Mouse (Mus musculus) embryo, embryonic 10 days (tissue): ENCODE results near the gene Crabp2.

Experiments
- DNase-seq: peaks from one replicate; pipeline ENCODE4 v3.0.0-alpha.2; 2015; ENCODE audit warnings: low spot score

Crabp2 gene

DNA sequence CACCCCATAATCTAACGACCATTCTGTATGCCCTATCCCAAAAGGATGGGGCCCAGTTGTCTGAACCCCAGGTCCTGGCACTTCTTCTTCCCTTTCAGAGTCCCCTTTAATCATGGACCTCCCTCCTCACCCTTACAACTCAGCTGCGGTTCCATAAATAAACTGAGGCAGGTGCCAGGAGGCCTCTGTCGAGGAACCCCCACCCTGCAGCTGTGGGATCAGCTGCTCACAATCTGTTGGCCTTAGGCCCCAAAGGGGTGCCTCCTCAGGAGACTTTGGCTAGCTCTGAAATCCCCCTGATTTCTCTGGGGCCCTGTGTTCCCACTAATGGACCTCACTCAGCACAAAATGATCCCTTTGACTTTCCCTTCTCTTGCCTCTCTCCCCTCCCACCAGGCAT is 35.6 kb downstream of the Crabp2 start:
- DNase-seq, result no peak

DNA sequence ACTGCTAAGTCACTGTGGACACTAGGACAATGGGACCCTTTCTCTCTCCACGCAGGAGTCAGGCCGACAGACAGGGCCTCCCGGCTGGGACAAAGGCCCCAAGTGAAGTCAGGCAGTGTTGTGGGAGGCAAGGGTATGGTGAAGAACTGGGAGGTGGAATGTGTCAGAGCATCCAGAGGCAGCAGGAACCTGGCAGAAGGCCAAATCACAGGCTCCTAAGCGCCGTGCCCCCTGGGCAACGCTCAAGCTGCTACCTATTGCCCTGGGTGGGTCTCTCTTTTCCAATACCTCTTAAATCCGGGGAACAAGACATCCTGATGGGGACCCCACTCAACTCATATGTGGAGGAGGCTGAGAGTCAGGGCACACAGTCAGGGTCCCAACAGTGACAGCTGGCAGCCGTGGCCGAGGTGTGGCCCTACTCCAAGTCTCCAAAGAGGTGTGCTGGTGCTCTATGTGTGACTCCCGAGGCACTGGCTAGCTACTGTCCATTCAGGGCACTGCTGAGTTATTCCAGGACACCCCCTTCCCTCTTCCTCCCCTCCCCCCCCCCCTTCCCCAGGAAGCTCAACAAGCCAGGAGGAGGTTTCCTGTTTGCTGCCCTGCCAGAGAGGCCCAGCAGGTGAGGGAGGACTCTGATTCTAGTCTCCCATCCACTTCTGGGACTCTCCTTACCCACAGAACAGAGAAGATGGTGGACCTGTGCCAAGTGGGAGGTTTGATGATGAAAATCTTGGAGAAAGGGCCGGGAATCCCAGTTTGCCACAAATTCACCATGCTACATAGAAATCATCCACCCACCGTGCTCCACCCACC is 37.2 kb downstream of the Crabp2 start:
- peak; percentile 23 for DNase-seq

DNA sequence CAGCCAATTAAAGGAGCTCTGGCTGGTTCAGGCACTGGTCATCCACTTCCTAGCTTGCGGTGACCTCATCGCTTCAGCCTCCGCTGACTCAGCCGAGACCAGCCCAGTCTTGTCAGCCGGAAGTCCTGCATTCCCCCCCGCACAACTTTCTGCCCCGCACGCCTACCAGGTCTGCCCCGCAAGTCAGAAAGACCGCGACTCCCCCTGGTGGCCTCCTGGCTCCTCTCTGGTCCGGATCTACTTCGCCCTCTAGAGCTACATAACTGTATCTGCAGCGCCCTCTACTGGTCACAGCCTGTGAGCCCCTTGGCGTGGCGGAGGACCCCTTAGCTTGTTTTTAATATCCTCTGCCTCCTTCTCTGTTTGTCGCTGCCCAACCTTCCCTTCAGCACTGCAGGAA is 38.4 kb downstream of the Crabp2 start:
- peak; percentile 100 for DNase-seq

DNA sequence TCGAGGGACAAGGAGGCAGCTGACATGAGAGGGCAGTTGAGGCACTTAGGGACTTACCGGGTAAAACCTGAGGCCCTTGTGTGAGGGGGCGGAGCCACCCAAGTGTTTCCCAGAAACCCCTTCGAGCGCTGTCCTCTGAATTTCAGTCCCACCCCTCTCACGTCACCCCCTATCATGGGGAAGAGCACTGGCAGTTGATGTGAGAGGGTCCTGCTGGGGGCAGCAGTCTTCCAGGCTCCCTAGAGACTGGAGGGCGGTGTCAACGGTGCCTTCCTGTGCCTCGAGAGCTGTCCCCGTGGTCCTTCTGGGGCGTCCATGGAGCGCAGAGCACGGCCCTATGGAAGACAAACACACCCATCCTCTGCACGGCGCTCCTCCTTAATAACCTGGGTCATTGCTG is 39.2 kb downstream of the Crabp2 start:
- DNase-seq, result peak; percentile 89

DNA sequence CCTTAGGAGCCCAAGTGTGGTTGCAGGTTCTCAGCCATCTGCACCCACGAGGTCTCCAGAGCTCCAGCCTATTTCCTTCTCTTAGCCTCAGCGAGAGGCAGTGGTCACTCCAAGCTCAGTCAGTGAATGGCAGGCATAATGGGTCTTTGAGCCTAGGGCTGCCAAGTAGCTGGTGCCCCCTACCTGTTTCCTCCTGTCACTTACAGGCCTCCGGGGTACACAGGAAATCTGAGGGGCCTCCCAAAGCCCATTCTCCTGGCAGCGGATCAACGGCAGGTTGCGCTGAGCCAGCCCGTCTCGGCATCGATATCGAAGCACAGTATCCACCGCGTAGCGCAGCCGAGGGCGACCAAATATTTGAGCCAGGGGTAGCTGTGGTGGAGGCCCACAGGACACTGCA is 39.6 kb downstream of the Crabp2 start:
- peak; percentile 28 for DNase-seq

DNA sequence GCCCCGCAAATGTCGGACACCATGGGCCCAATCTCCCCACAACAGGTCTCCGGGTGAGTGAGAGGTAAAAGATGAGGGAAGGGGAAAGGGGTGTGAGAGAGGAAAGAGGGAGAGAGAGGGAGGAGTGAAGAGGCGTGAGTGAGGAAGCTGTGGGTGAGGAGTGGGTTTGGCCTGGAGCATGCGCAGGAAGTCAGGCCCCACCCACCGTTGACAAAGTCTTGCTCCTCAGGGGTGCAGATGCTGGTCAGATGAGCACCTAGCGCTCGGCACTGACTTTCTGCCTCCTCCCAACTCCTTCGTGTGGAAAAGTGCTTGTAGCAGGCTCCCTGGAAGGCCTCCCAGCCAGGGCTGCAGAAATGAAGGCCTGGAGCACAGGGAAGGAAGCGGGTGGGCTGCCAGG is 41.5 kb downstream of the Crabp2 start:
- DNase-seq, result no peak

DNA sequence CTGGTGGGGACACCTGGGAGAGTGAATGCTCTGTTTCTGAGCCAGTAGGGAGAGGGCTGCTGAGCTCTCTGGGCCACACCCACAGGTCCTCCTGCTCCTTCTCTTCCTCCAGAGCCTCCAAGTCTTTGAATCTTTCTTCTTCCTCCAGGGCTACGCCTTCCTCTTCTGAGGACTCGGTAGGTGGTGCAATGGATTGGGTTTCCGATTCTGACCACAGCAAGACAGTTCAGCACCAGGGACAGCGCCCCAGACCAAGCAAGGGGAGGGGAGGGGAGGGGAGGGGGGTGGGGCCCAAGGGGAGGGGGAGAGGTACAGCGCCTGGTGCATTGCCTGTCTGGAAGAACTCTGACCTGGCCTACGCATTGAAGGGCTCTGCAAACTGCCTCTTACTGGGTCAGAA is 45.0 kb downstream of the Crabp2 start:
- peak; percentile 86 for DNase-seq

DNA sequence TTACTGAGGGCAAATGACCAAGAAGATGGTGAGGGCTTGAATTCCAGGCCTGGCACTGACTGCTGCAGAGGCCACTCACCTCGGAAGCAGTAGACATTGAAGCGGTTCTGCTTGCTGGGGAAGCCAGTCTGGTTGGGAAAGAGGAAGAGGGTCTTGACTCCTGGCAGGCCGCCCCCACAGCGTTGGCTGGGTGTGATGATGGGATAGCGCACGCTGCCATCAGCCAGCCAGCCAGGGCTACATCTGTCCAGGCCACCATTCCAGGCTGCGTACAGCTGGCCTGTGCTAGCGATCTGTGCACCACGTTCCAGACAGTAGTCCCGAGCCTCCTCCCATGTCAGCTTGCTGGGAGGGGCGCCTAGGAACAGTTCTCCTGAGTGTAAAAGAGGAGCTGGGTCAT is 46.9 kb downstream of the Crabp2 start:
- no peak for DNase-seq

DNA sequence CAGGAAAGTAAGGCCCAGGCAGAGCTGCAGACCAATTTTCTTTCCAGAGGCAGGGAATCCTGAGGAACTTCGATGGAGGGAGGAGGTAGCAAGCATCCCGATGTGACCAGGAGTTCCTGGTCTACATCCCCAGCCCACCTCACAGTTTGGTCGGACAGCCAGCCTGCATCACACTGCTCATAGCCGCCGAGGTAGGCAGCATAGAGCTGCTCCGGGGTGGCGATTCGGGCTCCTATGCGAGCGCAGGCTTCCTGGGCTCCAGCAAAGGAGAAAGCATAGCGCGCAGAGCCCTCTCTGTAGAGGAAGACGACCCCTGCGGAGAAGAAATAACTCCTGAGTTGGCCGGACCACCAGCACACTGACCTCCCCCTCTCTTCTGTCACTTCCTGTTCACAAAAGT is 47.9 kb downstream of the Crabp2 start:
- DNase-seq, result peak; percentile 20

DNA sequence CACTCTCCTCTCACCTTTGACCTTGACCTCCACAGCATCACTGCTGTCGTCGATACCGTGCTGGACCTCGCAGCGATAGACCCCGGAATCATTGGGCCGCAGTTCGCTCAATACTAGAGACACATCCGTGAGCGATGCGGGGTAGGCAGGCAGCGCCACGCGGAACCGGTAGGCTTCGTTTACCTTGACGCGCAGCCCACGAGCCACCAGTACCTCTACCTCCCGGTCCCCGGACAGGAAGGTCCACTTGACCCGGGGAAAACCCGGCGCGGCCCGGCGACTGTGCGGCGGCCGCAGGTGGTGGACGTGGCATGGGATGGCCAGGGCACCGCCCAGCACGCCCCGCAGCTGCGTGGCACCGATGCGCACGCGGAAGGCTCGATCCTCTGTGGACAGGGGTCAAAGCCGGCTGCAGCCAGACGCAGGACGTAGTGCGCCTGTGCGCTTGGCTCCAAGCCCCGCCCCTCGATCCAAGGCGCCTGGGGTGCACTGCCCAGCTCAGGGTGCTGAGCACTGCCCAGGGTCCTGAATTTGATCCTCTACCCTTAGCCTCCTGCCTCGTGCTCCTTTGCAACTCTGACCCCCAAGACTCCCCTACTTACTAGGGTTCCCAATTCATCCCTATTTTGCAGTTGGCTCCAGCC is 48.6 kb downstream of the Crabp2 start:
- DNase-seq, result peak; percentile 59

DNA sequence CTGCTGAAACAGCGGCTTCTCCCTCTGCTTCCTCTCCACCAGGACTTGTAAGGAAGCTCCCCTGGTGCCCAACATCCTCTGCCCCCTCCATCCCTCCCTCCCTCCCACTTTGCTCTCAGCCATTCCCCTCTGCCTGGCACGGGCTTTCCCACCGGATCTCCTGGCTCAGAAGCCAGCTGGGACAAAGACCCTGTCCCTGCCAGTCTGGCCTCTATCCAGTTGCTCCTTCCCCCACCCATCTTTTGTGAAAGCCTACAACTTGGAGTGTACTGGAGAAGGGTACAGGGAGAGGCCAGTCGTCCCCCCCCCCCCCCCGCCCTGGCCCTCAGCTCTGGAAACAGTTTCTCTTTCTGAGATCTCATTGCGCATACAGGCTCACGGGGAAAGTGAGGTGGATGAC is 50.3 kb downstream of the Crabp2 start:
- DNase-seq, result no peak

DNA sequence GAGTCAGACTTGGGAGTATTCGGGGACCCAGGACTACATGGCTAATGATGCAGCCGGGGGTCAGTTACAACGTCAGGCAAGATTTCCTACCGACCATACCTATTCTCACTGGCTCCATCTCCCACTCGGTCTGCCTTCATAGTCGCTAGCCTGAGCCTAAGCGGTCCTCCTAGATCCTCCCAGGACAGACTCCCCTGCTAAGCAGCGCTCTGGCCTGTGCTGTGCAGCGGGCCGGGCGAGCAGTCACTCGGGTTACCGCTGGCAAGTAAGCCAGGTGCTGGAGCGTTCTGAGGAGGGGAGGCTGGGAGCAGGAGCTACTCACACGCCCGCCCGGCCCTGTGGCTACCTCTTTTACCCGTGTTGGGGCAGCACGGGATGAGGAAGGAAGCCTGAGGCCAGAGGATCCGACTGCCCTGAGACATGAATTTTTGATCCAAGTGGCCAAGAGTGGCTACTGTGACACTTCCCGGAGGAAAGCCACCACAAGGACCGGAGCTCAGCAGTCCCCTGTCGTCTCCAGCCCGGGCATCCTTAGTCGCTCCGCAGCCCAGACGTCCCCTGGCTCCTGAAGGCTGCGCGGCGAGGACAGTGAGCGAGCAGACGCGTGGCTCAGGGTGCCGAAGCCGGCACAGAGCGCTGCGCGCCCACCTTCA is 50.9 kb downstream of the Crabp2 start:
- DNase-seq, result no peak

DNA sequence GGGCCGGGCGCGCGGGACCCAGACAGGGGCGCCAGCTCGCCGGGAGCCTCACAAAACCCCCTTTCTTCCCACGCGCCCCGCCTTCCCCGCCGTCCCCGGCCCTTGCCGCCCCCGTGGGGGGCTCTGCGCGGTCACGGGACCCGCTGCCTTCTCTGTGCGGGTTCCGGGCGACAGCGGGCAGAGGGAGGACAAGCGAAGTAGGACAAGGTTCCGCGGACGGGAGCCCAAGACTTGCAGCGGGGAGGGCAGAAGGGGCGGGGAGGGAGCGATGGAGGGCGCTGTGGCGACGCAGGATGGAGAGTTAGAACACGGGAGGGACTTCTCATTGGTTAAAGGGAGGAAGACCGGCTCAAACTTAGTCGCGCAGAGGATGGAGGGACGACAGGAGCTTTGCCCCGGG is 51.7 kb downstream of the Crabp2 start, which contains the start of gene Bcan:
Gene Bcan, minus strand, starts transcription at position 50 of the 400 bp plus-strand sequence.
- DNase-seq, result no peak

DNA sequence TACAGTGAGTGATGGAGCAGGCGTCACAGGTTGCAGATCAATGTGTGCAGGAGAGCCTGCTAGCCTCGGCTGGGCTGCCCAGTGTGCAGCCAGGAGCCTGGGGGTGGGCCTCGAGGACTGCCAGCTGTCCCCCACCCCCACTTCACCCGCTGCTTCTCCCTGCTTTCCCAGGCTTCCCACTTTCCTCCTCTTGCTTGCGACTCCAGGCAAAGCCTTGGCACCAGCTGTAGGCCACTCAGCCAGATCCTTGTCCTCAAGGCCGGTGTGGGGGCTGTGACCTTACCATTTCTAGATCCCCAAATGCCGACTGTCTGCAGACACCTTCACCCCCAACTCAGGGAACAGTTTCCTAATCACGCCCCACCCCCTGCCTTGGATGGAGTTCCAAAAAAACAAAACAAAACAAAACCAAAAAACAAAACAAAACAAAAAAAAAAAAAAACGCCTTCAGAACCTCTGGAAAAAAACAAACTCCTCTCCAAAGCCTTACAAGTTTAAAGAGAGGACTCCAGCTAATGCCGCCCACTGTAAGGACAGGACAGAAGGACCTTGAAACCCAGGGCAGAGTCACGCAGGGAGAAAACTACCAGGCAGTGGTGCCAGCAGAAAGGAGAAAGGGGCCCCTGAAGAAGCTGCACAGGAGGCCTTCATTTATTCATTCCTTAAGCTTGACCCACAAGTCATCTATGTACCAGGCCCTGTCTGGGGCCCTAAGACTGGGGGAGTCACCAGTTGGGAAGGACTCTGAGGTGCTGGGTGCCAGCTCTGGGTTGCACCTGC is 52.5 kb downstream of the Crabp2 start:
- no peak for DNase-seq

DNA sequence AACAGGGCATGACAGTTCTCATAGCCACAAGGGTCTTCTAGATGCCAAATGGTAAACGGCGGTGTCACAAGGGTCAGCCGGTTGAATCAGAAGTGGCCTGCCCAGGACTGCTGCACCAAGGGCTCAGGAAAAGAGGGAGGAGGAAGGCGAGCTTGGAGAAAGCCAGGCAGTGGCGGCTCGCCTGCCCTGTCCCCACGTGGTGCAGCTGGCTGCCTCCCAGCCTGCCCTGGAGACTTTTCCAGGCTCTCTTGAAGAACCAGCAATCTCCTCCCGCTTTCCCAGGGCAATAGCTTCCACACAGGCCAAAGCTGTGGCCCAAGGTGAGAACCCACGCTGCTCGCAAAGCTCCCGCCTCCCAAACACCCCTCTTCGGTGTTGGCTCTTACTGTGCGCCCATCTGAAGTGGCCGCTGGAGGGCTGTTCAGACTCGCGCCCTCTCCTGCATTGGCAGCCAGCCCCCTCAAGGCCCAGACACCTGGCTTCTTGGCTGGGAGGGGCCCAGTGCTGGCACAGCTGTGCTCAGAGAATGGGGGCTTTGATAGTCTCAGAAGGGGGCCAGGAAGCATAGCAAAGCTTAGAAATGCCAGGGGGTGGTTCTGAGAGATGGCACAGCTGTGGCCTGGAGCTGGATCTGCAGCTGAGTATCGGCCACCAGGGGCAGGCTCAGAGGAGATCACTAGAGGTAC is 54.0 kb downstream of the Crabp2 start:
- no peak for DNase-seq
